Mouse (Mus musculus) brain, embryonic 14.5 days (tissue): ENCODE measurements around the gene Aldh4a1.
A peak's percentile ranks its signal among the peaks of the same experiment; 100 is the strongest.

ENCODE experiments used
- CTCF ChIP-seq: fragments of 200-500 bp; IDR thresholded peaks from 2 replicates; pipeline ENCODE4 v1.5.1; 2012; ENCODE audit warnings: inconsistent platforms, mild to moderate bottlenecking, moderate library complexity, borderline replicate concordance; ENCODE audit not compliant: insufficient read depth, insufficient read length; ENCODE audit errors: extremely low read depth
- POLR2A ChIP-seq: fragments of 200-500 bp; IDR thresholded peaks from 2 replicates; pipeline ENCODE4 v1.6.1; 2012; ENCODE audit warnings: mild to moderate bottlenecking, inconsistent platforms, borderline replicate concordance; ENCODE audit not compliant: poor library complexity, insufficient read depth, insufficient read length, severe bottlenecking; ENCODE audit errors: extremely low read depth

DNA sequence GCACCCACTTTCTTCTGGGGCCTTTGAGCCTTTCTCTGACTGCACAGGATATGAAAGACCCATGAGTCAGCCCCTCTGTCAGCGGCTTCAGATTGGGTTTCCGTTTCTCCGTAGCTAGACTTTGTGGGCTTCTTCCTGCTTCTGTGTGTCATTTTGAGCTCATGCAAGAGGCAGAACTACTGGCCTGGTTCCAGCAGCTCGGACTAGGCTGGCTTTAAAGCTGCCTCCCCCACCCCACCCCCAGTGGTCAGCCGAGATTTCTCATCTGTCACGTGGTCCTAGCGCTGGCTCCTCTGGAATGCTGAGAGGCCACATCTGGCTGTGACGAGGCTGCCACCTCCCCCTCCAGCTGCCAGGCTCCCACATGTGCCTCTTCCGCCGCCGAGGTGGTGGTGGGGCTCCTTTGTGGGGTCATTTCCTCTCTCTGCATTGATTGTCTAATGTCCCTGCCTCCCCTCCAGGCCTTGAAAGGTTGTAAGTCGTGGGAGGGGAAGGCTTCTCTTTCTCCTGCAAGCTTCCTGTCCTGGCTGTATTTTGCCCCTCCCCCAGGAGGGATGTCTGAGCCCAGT is 23.6 kb upstream of the Aldh4a1 start:
- no peak for TF ChIP-seq POLR2A
- 0 out of 2 replicates have a peak, but pooled peaks have one; percentile 9 for TF ChIP-seq CTCF
